Mouse (Mus musculus) stomach, postnatal 0 days (tissue): ENCODE measurements around the gene Upk2.

Experiments
- CTCF ChIP-seq: IDR thresholded peaks from 2 replicates; pipeline ENCODE4 v1.5.1; 2016; ENCODE audit warnings: antibody characterized with exemption, low read depth, mild to moderate bottlenecking, moderate library complexity
- EP300 ChIP-seq: optimal IDR thresholded peaks from 2 replicates; pipeline ENCODE3; 2016; ENCODE audit warnings: antibody characterized with exemption

DNA sequence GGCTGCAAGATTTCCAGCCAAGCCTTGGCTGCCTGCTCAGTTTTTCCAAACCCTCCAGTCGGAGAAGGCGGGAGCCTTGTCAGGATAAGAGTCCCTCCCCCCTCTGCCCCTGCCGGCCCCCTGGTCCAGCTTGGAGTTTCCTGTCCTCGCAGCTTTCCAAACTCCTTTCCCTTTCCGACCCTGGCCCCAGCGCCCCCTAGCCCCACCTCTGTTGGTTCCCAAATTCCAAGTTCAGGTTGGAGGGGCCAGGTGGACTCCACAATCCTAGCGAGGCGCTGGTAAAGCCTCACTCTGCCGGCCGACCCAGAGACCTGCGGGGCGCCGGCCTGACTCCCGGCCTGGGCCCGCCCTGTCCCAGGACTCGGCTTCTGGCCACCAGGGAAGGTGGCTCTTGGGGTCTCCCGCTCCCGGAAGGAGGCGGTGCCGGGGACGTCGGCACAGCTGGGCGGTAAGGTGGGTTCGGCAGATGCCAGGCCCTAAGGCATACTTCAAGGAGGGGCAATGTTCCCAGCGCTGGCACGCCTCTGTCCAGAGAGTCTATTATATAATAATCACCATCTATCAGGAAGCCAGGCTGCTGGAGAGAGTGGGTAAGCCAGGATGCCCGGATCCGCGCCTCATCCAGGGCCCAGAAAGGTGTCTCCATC lies 24.3 kb upstream of the Upk2 start:
- TF ChIP-seq CTCF, result peak; percentile 43
- TF ChIP-seq EP300, result no peak
